Mouse (Mus musculus): Measurements from ENCODE around the gene Spcs1. TPM values are rescaled to one million over a fixed set of nuclear protein-coding genes. Genes with fewer than 3 reads are reported as not detected.
A peak's percentile ranks its signal among the peaks of the same experiment; 100 is the strongest.

Spcs1 gene
- polyA plus RNA-seq, 1 experiment = 332 TPM

DNA sequence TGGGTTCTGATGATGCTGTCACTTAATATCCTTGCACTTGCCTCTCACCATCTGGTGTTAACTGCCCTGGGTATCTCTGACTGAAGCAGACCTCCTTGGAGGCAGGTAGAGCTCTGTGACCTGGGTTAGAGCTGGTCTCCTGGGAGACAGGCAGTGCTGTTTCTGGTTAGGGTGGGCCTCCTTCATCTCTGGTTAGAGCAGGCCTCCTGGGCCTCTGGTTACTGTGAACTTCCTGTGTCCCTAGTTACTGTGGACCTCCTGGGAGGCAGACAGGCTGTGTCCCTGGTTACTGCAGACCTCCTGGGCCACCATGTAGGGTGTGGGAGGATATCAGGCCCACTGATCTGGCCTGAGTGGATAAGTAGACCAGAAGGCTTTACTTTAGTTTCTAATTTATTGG is 5.1 kb downstream of the Spcs1 start:
- Histone ChIP-seq H3K4me3 (no peak overlapping the region), H3ac (ENCODE audit: control insufficient read depth, insufficient read length) (no peak overlapping the region), H3K27me3 (ENCODE audit: control insufficient read depth, insufficient read depth, insufficient read length) (no peaks in the 10 kb centered on the region), H3K36me3 (ENCODE audit: control insufficient read depth, insufficient read depth) (peaks cover 8% of the 10 kb centered on the region), H3K79me2 (ENCODE audit: control insufficient read depth, insufficient read depth) (peaks cover 19% of the 10 kb centered on the region), H3K4me2 (ENCODE audit: low read depth) (no peak overlapping the region)
- TF ChIP-seq E2F4 (IDR thresholded peaks at IDR 0.05; ENCODE audit: insufficient read depth) (no peak), POLR2A (IDR thresholded peaks at IDR 0.05; ENCODE audit: insufficient read length, low read depth) (no peak), MYOG (IDR thresholded peaks at IDR 0.05; ENCODE audit: control insufficient read depth in 1 of 3, insufficient read depth in 1 of 3, insufficient read length in 2 of 3, low read depth in 2 of 3) (no peak), POLR2AphosphoS2 (IDR thresholded peaks at IDR 0.05; ENCODE audit: insufficient read length, low read depth) (no peak), REST (IDR thresholded peaks at IDR 0.05; ENCODE audit: insufficient read depth, insufficient read length) (no peak), MAX (IDR thresholded peaks at IDR 0.05; ENCODE audit: low read depth) (no peak), TCF3 (IDR thresholded peaks at IDR 0.05; ENCODE audit: insufficient read length, low read depth) (no peak), SRF (IDR thresholded peaks at IDR 0.05; ENCODE audit: control insufficient read depth, insufficient read length, low read depth) (no peak), CEBPB (IDR thresholded peaks at IDR 0.05; ENCODE audit: insufficient read depth, poor library complexity, severe bottlenecking) (no peak), MYOD1 (IDR thresholded peaks at IDR 0.05; ENCODE audit: control insufficient read depth in 1 of 3, insufficient read length in 2 of 3, low read depth in 2 of 3) (no peak), TCF12 (IDR thresholded peaks at IDR 0.05; ENCODE audit: insufficient read depth, poor library complexity, severe bottlenecking) (no peak)

DNA sequence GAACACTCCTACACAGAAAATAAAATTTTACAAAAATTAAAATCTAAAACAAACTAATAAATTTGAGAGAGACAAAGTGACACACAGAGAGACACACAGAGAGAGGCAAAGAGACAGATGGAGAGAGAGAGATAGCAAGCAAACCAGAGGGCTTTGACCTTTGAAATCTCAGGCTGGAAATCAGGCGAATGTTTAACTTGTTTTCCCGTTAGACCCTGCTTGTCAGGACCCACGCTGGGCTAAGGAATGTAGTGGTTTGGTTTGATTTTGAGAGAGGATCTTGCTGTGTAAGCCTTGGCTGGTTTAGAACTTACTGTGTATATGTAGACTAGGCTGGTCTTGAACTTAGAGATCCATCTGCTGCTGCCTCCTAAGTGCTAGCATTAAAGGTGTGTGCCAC is 25.2 kb downstream of the Spcs1 start:
- no peaks in the 10 kb centered on the region for H3K36me3 ChIP-seq (ENCODE audit: control insufficient read depth, insufficient read depth)
- H3K4me2 ChIP-seq (ENCODE audit: low read depth) = no peak overlapping the region
- no peak overlapping the region for H3ac ChIP-seq (ENCODE audit: control insufficient read depth, insufficient read length)
- no peak for TF ChIP-seq MYOG (IDR thresholded peaks at IDR 0.05; ENCODE audit: control insufficient read depth in 1 of 3, insufficient read depth in 1 of 3, insufficient read length in 2 of 3, low read depth in 2 of 3)
- TF ChIP-seq REST (IDR thresholded peaks at IDR 0.05; ENCODE audit: insufficient read depth, insufficient read length) = no peak
- no peak for TF ChIP-seq MYOD1 (IDR thresholded peaks at IDR 0.05; ENCODE audit: control insufficient read depth in 1 of 3, insufficient read length in 2 of 3, low read depth in 2 of 3)
- no peak for TF ChIP-seq SRF (IDR thresholded peaks at IDR 0.05; ENCODE audit: control insufficient read depth, insufficient read length, low read depth)
- no peak for TF ChIP-seq TCF3 (IDR thresholded peaks at IDR 0.05; ENCODE audit: insufficient read length, low read depth)
- TF ChIP-seq TCF12 (IDR thresholded peaks at IDR 0.05; ENCODE audit: insufficient read depth, poor library complexity, severe bottlenecking) = no peak
- TF ChIP-seq USF1 (IDR thresholded peaks at IDR 0.05; ENCODE audit: low read depth) = no peak
- TF ChIP-seq MAX (IDR thresholded peaks at IDR 0.05; ENCODE audit: low read depth) = no peak
- no peak for TF ChIP-seq E2F4 (IDR thresholded peaks at IDR 0.05; ENCODE audit: insufficient read depth)
- TF ChIP-seq CEBPB (IDR thresholded peaks at IDR 0.05; ENCODE audit: insufficient read depth, poor library complexity, severe bottlenecking) = no peak
- no peak for TF ChIP-seq POLR2AphosphoS2 (IDR thresholded peaks at IDR 0.05; ENCODE audit: insufficient read length, low read depth)
- no peak for TF ChIP-seq POLR2A (IDR thresholded peaks at IDR 0.05; ENCODE audit: insufficient read length, low read depth)
- no peak overlapping the region for H3K4me3 ChIP-seq
- H3K27me3 ChIP-seq (ENCODE audit: control insufficient read depth, insufficient read depth, insufficient read length) = no peaks in the 10 kb centered on the region
- H3K79me2 ChIP-seq (ENCODE audit: control insufficient read depth, insufficient read depth) = no peaks in the 10 kb centered on the region

DNA sequence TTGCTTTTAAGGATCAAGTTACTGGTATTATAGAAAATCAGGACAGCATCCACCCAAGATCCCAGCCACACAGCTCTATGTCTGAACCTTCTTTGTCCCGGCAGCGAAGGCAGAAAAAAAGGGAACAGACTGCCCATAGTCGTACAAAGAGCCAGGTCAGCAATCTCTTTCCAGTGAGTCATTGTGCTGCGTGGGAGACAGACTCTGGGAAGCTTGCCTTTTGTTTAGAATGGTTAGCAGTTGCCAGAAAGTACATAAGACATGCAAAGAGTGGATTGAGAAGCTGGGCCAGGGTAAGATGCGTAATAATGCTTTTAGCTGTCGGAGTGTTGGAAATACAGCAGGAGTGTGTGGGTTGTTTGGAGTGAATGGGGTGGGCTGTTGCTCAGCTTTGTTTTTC is 27.3 kb downstream of the Spcs1 start:
- Histone ChIP-seq H3K4me2 (ENCODE audit: low read depth) (peak overlapping the region; percentile 55), H3K27me3 (ENCODE audit: control insufficient read depth, insufficient read depth, insufficient read length) (no peaks in the 10 kb centered on the region), H3K36me3 (ENCODE audit: control insufficient read depth, insufficient read depth) (no peaks in the 10 kb centered on the region), H3ac (ENCODE audit: control insufficient read depth, insufficient read length) (no peak overlapping the region), H3K79me2 (ENCODE audit: control insufficient read depth, insufficient read depth) (no peaks in the 10 kb centered on the region), H3K4me3 (no peak overlapping the region)
- TF ChIP-seq CEBPB (IDR thresholded peaks at IDR 0.05; ENCODE audit: insufficient read depth, poor library complexity, severe bottlenecking) (no peak), POLR2A (IDR thresholded peaks at IDR 0.05; ENCODE audit: insufficient read length, low read depth) (no peak), USF1 (IDR thresholded peaks at IDR 0.05; ENCODE audit: low read depth) (no peak), MYOD1 (IDR thresholded peaks at IDR 0.05; ENCODE audit: control insufficient read depth in 1 of 3, insufficient read length in 2 of 3, low read depth in 2 of 3) (no peak), TCF12 (IDR thresholded peaks at IDR 0.05; ENCODE audit: insufficient read depth, poor library complexity, severe bottlenecking) (no peak), MYOG (IDR thresholded peaks at IDR 0.05; ENCODE audit: control insufficient read depth in 1 of 3, insufficient read depth in 1 of 3, insufficient read length in 2 of 3, low read depth in 2 of 3) (no peak), POLR2AphosphoS2 (IDR thresholded peaks at IDR 0.05; ENCODE audit: insufficient read length, low read depth) (no peak), MAX (IDR thresholded peaks at IDR 0.05; ENCODE audit: low read depth) (no peak), REST (IDR thresholded peaks at IDR 0.05; ENCODE audit: insufficient read depth, insufficient read length) (no peak)

DNA sequence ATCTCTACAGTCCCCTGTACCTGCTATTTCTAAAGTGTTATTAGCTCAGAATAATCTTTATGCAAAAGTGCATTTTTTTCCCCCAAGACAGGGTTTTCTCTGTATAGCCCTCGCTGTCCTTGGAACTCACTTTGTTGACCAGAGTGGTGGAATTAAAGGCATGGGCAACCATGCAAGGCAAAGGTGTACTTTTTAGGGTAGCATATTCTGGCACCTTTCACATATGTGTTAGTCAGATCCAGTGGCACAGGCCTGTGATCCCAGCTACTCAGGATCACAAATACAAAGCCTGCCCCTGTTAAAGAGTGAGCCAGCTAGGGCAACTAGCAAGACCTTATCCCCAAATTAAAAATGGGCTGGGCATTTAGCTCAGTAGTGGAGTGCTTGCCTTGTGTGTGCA is 41.1 kb downstream of the Spcs1 start:
- no peak overlapping the region for H3K4me2 ChIP-seq (ENCODE audit: low read depth)
- no peak for TF ChIP-seq MAX (IDR thresholded peaks at IDR 0.05; ENCODE audit: low read depth)
- no peak for TF ChIP-seq SRF (IDR thresholded peaks at IDR 0.05; ENCODE audit: control insufficient read depth, insufficient read length, low read depth)
- TF ChIP-seq POLR2A (IDR thresholded peaks at IDR 0.05; ENCODE audit: insufficient read length, low read depth) = no peak
- no peak for TF ChIP-seq CEBPB (IDR thresholded peaks at IDR 0.05; ENCODE audit: insufficient read depth, poor library complexity, severe bottlenecking)
- no peak for TF ChIP-seq TCF12 (IDR thresholded peaks at IDR 0.05; ENCODE audit: insufficient read depth, poor library complexity, severe bottlenecking)
- TF ChIP-seq REST (IDR thresholded peaks at IDR 0.05; ENCODE audit: insufficient read depth, insufficient read length) = no peak
- no peak for TF ChIP-seq POLR2AphosphoS2 (IDR thresholded peaks at IDR 0.05; ENCODE audit: insufficient read length, low read depth)
- no peak for TF ChIP-seq MYOD1 (IDR thresholded peaks at IDR 0.05; ENCODE audit: control insufficient read depth in 1 of 3, insufficient read length in 2 of 3, low read depth in 2 of 3)
- no peak for TF ChIP-seq USF1 (IDR thresholded peaks at IDR 0.05; ENCODE audit: low read depth)
- TF ChIP-seq TCF3 (IDR thresholded peaks at IDR 0.05; ENCODE audit: insufficient read length, low read depth) = no peak
- TF ChIP-seq E2F4 (IDR thresholded peaks at IDR 0.05; ENCODE audit: insufficient read depth) = no peak
- no peak for TF ChIP-seq MYOG (IDR thresholded peaks at IDR 0.05; ENCODE audit: control insufficient read depth in 1 of 3, insufficient read depth in 1 of 3, insufficient read length in 2 of 3, low read depth in 2 of 3)
- no peaks in the 10 kb centered on the region for H3K79me2 ChIP-seq (ENCODE audit: control insufficient read depth, insufficient read depth)
- H3K4me3 ChIP-seq = no peak overlapping the region
- H3K36me3 ChIP-seq (ENCODE audit: control insufficient read depth, insufficient read depth) = no peaks in the 10 kb centered on the region
- no peaks in the 10 kb centered on the region for H3K27me3 ChIP-seq (ENCODE audit: control insufficient read depth, insufficient read depth, insufficient read length)
- H3ac ChIP-seq (ENCODE audit: control insufficient read depth, insufficient read length) = no peak overlapping the region
